Mouse (Mus musculus): ENCODE results near the gene Serpinf2. TPM values are rescaled to one million over a fixed set of nuclear protein-coding genes. Genes with fewer than 3 reads are reported as not detected.
"Not testable (repeated sequence)": the region's sequence is repeated elsewhere in the genome, so short reads cannot be mapped to it uniquely, and the experiment has no call there.

Gene Serpinf2
- polyA plus RNA-seq, 1 experiment from 2014 or later, result 321 TPM

DNA sequence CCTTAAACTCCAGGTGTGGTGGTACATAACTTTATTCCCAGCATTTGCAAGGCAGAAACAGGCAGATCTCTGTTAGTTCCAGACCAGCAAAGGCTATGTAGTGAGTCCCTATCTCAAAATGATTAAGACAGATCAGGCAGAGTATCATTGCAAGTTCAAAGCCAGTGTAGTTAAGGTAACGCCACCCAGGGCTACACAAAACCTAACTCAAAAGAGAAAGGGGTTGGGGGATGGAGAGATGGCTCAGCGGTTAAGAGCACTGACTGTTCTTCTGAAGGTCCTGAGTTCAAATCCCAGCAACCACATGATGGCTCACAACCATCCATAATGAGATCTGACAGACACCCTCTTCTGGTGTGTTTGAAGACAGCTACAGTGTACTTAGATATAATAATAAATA, 16.6 kb upstream of the Serpinf2 start:
- not testable (repeated sequence) for H3K27ac ChIP-seq (ENCODE audit: low read depth, low read length); ATAC-seq (replicated peaks; ENCODE audit: low FRiP score); H3K36me3 ChIP-seq (ENCODE audit: control insufficient read depth, insufficient read depth, low read length); H3K4me3 ChIP-seq (ENCODE audit: low read depth, low read length); H3K9ac ChIP-seq (ENCODE audit: low read depth, low read length); H3K9me3 ChIP-seq (ENCODE audit: control insufficient read depth, low read length); H3K4me2 ChIP-seq; DNase-seq (ENCODE audit: low spot score); H3K27me3 ChIP-seq (replicated peaks; ENCODE audit: control insufficient read depth, insufficient read depth, low read length)
- peaks cover 58% of the 10 kb centered on the region for H3K4me1 ChIP-seq (replicated peaks; ENCODE audit: control insufficient read depth, insufficient read depth, low read length)
- 90% methylated on average over 2 of the region's 2 CpGs for WGBS

DNA sequence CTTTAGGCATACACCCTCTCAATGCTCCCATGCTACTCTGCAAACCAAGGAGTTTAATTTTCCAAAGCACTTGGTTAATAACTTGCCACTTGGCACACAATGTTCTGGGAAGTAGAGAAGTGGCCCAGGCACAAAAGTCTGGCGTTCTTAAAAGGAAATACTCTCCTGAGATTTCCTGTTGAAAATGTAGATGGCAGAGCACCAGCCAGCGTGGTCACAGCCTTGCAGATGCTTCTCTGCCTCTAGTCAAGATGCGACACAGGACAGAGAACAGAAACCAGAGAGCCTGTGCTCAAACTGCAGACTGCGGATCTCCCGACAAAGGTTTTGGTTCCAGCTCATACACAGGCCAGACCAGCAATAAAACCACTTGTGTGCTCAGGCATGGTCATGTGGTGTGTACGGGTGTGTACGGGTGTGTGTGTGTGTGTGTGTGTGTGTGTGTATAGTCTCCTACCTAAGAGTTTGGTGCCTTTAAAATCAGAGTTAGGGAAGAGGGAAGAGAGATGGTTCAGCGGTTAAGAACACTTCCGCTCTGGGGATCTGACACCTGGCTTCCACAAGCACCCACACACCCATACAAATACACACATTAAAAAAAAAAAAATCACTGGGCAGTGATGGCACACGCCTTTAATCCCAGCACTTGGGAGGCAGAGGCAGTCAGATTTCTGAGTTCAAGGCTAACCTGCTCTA, 15.8 kb upstream of the Serpinf2 start:
- H3K27me3 ChIP-seq (replicated peaks; ENCODE audit: control insufficient read depth, insufficient read depth, low read length), result no peaks in the 10 kb centered on the region
- H3K9me3 ChIP-seq (ENCODE audit: control insufficient read depth, low read length), result no peaks in the 10 kb centered on the region
- peak overlapping the region; percentile 75; the same call in 1 of the 2 replicates for H3K4me3 ChIP-seq (ENCODE audit: low read depth, low read length)
- peak overlapping the region; percentile 82 for H3K9ac ChIP-seq (ENCODE audit: low read depth, low read length)
- peak overlapping the region; percentile 72 for H3K27ac ChIP-seq (ENCODE audit: low read depth, low read length)
- DNase-seq (ENCODE audit: low spot score), result no peak
- WGBS, result 77% methylated on average over 10 of the region's 10 CpGs
- peak overlapping the region; percentile 100 for H3K4me2 ChIP-seq
- peaks cover 65% of the 10 kb centered on the region for H3K4me1 ChIP-seq (replicated peaks; ENCODE audit: control insufficient read depth, insufficient read depth, low read length)
- ATAC-seq (replicated peaks; ENCODE audit: low FRiP score), result no peak
- peaks cover 5% of the 10 kb centered on the region; the same call in 1 of the 2 replicates for H3K36me3 ChIP-seq (ENCODE audit: control insufficient read depth, insufficient read depth, low read length)

DNA sequence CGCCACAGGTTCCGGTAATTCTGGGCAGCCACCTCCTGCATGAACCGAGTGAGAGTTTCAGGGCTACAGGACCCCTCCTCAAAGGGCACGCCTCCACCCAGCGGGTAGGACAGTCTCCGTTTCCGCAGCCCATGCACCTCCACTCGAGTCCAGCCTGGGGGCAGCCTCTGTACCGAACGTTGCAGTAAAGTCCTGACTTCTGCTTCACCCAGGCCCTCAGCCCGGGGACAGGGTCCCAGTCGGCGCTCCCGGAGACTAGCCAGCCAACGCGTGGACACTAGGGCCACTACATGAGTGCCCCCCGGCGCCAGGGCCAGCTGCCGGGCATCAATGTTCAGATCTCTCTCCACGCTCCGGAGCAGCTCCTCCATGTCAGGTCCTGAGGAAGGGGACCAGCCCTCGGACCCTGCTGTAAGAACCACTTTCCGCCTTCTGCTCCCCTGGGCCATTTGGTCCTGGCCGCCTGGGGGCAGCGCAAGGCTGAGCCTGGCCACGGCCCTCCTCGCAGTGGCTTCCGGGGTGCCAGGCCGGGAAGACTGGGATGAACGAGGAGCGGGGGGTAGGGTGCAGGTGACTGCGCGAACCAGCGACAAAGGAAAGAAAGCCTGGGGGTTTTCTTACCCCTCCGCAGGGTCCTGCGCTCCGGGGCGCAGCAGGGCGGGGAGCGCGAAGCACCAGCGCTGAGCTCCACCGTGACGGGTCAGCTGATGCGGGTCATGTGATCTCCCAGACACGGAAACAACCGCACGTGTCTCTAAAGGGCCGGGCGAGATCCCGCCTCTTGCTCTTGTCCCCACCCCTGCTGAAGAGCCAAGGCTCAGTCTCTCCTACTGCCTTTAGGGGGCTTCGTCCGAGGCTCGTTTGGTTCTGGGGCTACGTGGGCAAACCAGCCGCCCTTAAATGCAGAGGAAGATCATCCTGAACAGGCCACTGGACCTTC, 14.9 kb upstream of the Serpinf2 start, which contains the start of gene Wdr81:
Wdr81 (minus strand) TSS at position 727 of the 940 bp plus-strand sequence.
- Histone ChIP-seq H3K4me1 (replicated peaks; ENCODE audit: control insufficient read depth, insufficient read depth, low read length) (peaks cover 60% of the 10 kb centered on the region), H3K9me3 (ENCODE audit: control insufficient read depth, low read length) (no peaks in the 10 kb centered on the region), H3K27me3 (replicated peaks; ENCODE audit: control insufficient read depth, insufficient read depth, low read length) (no peaks in the 10 kb centered on the region), H3K27ac (ENCODE audit: low read depth, low read length) (peak within 1 kb of the TSS; percentile 72), H3K36me3 (ENCODE audit: control insufficient read depth, insufficient read depth, low read length) (peaks cover 5% of the 10 kb centered on the region; the same call in 1 of the 2 replicates), H3K4me2 (peak within 1 kb of the TSS; percentile 100), H3K4me3 (ENCODE audit: low read depth, low read length) (peak within 1 kb of the TSS; percentile 75), H3K9ac (ENCODE audit: low read depth, low read length) (peak within 1 kb of the TSS; percentile 82)
- peak; percentile 88 for DNase-seq (ENCODE audit: low spot score)
- peak; percentile 82 for ATAC-seq (replicated peaks; ENCODE audit: low FRiP score)
- WGBS, result 4% methylated on average over 56 of the region's 56 CpGs

DNA sequence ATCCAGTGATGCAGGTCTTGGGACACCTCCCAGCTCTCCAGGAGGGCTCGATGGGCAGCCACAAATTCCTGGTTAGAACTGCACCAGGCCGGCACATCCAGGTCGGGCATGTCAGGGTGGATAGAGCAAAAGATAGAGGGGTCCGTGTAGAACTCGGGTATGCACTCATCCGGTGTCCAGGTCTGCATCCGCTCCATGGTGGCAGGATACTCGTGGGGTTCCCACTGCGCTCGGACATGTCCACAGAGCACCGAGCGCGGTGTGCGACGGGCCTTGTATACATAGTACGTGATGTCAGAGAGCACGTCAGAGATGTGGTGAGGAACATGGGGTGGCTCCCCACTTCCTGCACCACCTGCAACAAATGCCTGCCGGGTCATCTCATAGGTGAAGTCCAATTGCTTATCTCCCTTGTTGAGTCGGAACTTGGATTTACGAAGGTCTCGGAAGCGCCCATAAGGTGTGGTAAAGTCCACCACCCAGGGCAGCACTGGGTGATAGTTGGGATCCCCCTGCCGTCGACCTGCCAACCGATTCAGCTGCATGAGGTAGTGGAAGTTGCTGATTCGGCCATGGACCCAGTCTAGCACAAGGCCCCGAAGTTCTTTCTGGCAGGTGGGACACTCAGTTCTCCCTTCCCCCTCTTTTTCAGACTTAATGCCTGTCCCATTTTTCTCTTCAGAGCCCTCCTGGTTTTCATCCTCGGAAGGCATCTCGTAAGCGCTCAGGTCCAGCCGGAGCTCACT, 13.6 kb upstream of the Serpinf2 start:
- Histone ChIP-seq H3K4me3 (ENCODE audit: low read depth, low read length) (peak overlapping the region; percentile 75), H3K9me3 (ENCODE audit: control insufficient read depth, low read length) (no peaks in the 10 kb centered on the region), H3K4me1 (replicated peaks; ENCODE audit: control insufficient read depth, insufficient read depth, low read length) (peaks cover 59% of the 10 kb centered on the region), H3K27me3 (replicated peaks; ENCODE audit: control insufficient read depth, insufficient read depth, low read length) (no peaks in the 10 kb centered on the region), H3K36me3 (ENCODE audit: control insufficient read depth, insufficient read depth, low read length) (peaks cover 15% of the 10 kb centered on the region), H3K27ac (ENCODE audit: low read depth, low read length) (peak overlapping the region; percentile 44; the same call in 1 of the 2 replicates), H3K4me2 (peak overlapping the region; percentile 100), H3K9ac (ENCODE audit: low read depth, low read length) (peak overlapping the region; percentile 82; the same call in 1 of the 2 replicates)
- DNase-seq (ENCODE audit: low spot score) (no peak), ATAC-seq (replicated peaks; ENCODE audit: low FRiP score) (no peak)
- 93% methylated on average over 31 of the region's 31 CpGs for WGBS

DNA sequence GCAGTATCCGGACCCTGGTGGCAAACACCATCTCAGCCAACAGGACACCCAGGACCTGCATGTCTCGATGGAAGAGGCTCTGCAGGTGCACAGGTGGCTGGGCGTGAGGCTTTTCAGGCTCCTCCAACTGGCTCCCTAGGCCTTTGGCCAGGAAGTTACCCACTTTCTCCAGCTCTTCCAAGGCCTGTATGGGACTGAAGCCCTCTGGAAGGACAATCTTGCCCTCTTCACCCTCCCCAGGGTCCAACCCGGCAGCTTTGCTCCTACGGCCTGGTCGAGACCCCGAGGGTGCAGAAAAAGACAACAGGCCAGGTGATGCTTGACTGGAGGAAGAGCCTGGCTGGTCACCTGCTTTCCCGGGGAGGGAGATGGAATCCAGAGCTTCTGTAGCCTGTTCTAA, 12.7 kb upstream of the Serpinf2 start:
- no peaks in the 10 kb centered on the region for H3K9me3 ChIP-seq (ENCODE audit: control insufficient read depth, low read length)
- H3K4me3 ChIP-seq (ENCODE audit: low read depth, low read length), result no peak overlapping the region
- H3K36me3 ChIP-seq (ENCODE audit: control insufficient read depth, insufficient read depth, low read length), result peaks cover 20% of the 10 kb centered on the region
- H3K27me3 ChIP-seq (replicated peaks; ENCODE audit: control insufficient read depth, insufficient read depth, low read length), result no peaks in the 10 kb centered on the region
- DNase-seq (ENCODE audit: low spot score) (no peak), ATAC-seq (replicated peaks; ENCODE audit: low FRiP score) (no peak)
- no peak overlapping the region; the same call in 1 of the 2 replicates for H3K27ac ChIP-seq (ENCODE audit: low read depth, low read length)
- peak overlapping the region; percentile 63; the same call in 1 of the 2 replicates for H3K9ac ChIP-seq (ENCODE audit: low read depth, low read length)
- WGBS, result 92% methylated on average over 8 of the region's 8 CpGs
- no peak overlapping the region; the same call in none of the 2 replicates for H3K4me2 ChIP-seq
- H3K4me1 ChIP-seq (replicated peaks; ENCODE audit: control insufficient read depth, insufficient read depth, low read length), result peaks cover 56% of the 10 kb centered on the region

DNA sequence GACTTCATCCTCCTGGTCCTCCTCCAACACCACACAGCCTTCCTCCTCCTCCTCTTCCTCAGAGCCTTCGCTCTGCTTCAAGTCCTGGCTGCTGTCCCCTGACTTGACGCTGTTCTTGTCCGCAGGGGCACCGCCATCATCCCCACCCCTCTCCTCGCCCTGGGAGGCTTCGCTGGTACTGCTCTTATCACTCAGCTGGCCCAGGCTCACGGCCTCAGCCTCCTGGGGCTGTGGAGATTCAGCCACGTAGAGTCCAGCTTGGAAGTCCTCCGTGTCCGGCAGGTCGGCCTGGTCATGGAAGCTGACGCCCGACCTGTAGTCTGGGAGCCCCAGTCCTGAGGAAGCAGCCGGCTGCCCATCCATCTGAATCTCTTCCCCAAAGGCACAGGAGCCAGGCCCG, 11.5 kb upstream of the Serpinf2 start:
- H3K4me3 ChIP-seq (ENCODE audit: low read depth, low read length), result peak overlapping the region; percentile 34
- peak overlapping the region; percentile 63 for H3K9ac ChIP-seq (ENCODE audit: low read depth, low read length)
- no peak for ATAC-seq (replicated peaks; ENCODE audit: low FRiP score)
- peaks cover 20% of the 10 kb centered on the region for H3K36me3 ChIP-seq (ENCODE audit: control insufficient read depth, insufficient read depth, low read length)
- H3K27me3 ChIP-seq (replicated peaks; ENCODE audit: control insufficient read depth, insufficient read depth, low read length), result no peaks in the 10 kb centered on the region
- WGBS, result 66% methylated on average over 15 of the region's 15 CpGs
- peak overlapping the region; percentile 96 for H3K27ac ChIP-seq (ENCODE audit: low read depth, low read length)
- no peaks in the 10 kb centered on the region for H3K9me3 ChIP-seq (ENCODE audit: control insufficient read depth, low read length)
- no peak for DNase-seq (ENCODE audit: low spot score)
- peak overlapping the region; percentile 62 for H3K4me2 ChIP-seq
- H3K4me1 ChIP-seq (replicated peaks; ENCODE audit: control insufficient read depth, insufficient read depth, low read length), result peaks cover 56% of the 10 kb centered on the region

DNA sequence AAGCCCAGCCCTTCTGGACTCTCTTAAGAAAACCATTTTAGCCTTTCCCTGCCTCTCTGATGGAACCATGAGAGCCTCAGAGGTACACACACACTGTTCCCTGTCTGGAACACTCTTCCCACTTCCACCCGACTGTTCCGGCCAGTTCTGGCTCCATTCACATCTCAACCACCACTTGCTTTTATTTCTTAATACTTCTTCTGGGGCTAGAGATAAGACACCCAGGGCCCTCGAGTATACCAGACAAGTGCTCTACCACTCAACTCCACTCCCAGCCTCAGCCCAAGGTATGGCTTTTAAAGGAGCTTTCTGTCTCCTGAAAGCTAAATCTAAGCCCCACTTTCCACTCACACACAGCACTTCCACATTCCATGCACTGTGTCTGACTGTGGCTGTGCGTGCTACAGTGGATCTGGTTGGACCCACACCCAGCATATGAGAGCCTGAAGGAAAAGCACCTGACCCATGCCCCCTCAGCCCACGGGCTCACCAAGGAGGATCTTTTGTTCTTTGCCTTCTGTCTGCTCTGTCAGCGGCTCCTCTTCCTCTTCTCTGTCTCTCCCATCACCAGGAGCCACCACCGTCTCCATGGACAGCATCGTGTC, 11.0 kb upstream of the Serpinf2 start:
- Histone ChIP-seq H3K4me3 (ENCODE audit: low read depth, low read length) (peak overlapping the region; percentile 34), H3K27me3 (replicated peaks; ENCODE audit: control insufficient read depth, insufficient read depth, low read length) (no peaks in the 10 kb centered on the region), H3K4me2 (peak overlapping the region; percentile 62), H3K9ac (ENCODE audit: low read depth, low read length) (peak overlapping the region; percentile 63), H3K4me1 (replicated peaks; ENCODE audit: control insufficient read depth, insufficient read depth, low read length) (peaks cover 56% of the 10 kb centered on the region), H3K9me3 (ENCODE audit: control insufficient read depth, low read length) (no peaks in the 10 kb centered on the region), H3K27ac (ENCODE audit: low read depth, low read length) (peak overlapping the region; percentile 96), H3K36me3 (ENCODE audit: control insufficient read depth, insufficient read depth, low read length) (peaks cover 20% of the 10 kb centered on the region)
- no peak for DNase-seq (ENCODE audit: low spot score)
- peak; percentile 74 for ATAC-seq (replicated peaks; ENCODE audit: low FRiP score)
- 54% methylated on average over 8 of the region's 8 CpGs for WGBS

DNA sequence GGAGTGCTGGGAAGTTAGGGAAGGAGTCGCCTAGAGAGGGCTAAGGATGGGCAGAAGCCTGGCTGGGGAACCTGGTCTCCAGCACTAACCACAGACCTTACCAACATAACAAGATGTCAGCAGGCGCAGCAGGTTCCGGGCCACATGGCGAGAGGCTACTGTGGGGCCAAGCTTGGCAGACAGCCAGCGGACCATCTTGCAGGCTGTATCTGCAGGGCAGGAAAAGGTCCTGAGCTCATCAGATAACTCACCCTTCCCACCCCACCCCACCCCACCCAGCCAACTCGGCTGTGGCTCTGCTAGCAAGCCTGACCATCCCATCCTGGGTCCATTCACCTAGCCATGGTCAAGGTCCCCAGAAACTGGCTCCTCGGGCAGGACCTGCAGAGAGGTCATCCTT, 10.3 kb upstream of the Serpinf2 start:
- Histone ChIP-seq H3K9ac (ENCODE audit: low read depth, low read length) (peak overlapping the region; percentile 68), H3K4me3 (ENCODE audit: low read depth, low read length) (peak overlapping the region; percentile 26), H3K4me2 (peak overlapping the region; percentile 62), H3K9me3 (ENCODE audit: control insufficient read depth, low read length) (no peaks in the 10 kb centered on the region), H3K27me3 (replicated peaks; ENCODE audit: control insufficient read depth, insufficient read depth, low read length) (no peaks in the 10 kb centered on the region), H3K27ac (ENCODE audit: low read depth, low read length) (peak overlapping the region; percentile 96), H3K4me1 (replicated peaks; ENCODE audit: control insufficient read depth, insufficient read depth, low read length) (peaks cover 49% of the 10 kb centered on the region), H3K36me3 (ENCODE audit: control insufficient read depth, insufficient read depth, low read length) (peaks cover 20% of the 10 kb centered on the region)
- DNase-seq (ENCODE audit: low spot score) (no peak), ATAC-seq (replicated peaks; ENCODE audit: low FRiP score) (peak; percentile 71)
- WGBS, result 42% methylated on average over 7 of the region's 7 CpGs
